Mouse (Mus musculus): ENCODE measurements around the gene Tbce.

DNA sequence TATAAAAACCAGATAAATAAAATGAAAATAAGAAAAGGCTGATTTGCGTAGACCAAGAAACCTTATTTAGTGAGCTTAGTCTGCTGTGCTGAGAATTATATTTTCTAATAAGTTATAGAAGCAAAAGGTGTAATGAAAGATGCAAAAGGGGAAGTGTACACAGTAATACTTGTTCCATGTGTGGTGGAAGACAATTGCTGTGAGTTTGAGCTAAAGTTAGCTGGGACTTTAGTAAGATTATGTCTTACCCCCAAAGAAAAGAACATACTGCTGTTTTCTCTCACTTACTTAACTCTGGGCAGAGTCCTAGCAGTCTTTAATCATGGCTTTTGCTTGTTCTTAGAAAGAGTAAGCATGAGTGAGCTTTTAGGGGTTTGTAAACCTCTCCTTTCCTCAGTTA lies 34.9 kb upstream of the Tbce start:
- TF ChIP-seq CTCF (IDR thresholded peaks at IDR 0.05; ENCODE audit: low read depth, low read length) (no peak), POLR2A (IDR thresholded peaks at IDR 0.05; ENCODE audit: extremely low read depth, insufficient read depth, low read length) (no peak)
